Mouse (Mus musculus) limb, embryonic 14.5 days (tissue): Measurements from ENCODE around the gene Mrpl43. TPM values are rescaled to one million over a fixed set of nuclear protein-coding genes. Genes with fewer than 3 reads are reported as not detected.

Source experiments
- ATAC-seq: fragments of 200-750 bp; cut with Nextera tagmentation; 2 replicates; pipeline ENCODE4 v1.8.0; 2017; ENCODE audit warnings: low read depth, moderate number of reproducible peaks, moderate TSS enrichment; ENCODE audit not compliant: low FRiP score
- DNase-seq: peaks from one replicate; pipeline ENCODE4 v3.0.0-alpha.2; 2015; ENCODE audit warnings: low spot score
- H3K27ac ChIP-seq: fragments of 300-500 bp; sonication (generic); replicated peaks from 2 replicates; pipeline ENCODE4 v1.5.1; 2014; ENCODE audit warnings: low read depth, mild to moderate bottlenecking, low read length, moderate library complexity, mixed read lengths
- H3K27me3 ChIP-seq: fragments of 300-500 bp; sonication (generic); 2 replicates; pipeline ENCODE4 v1.6.1; 2014; ENCODE audit warnings: low read length, mixed read lengths; ENCODE audit not compliant: control insufficient read depth, insufficient read depth
- H3K36me3 ChIP-seq: fragments of 300-500 bp; sonication (generic); 2 replicates; pipeline ENCODE4 v1.6.1; 2014; ENCODE audit warnings: mild to moderate bottlenecking, low read length, moderate library complexity, mixed read lengths; ENCODE audit not compliant: control insufficient read depth, insufficient read depth
- H3K4me1 ChIP-seq: fragments of 300-500 bp; sonication (generic); 2 replicates; pipeline ENCODE4 v1.6.1; 2014; ENCODE audit warnings: antibody characterized with exemption, low read length, mixed read lengths; ENCODE audit not compliant: control insufficient read depth, insufficient read depth
- H3K4me2 ChIP-seq: fragments of 300-500 bp; sonication (generic); replicated peaks from 2 replicates; pipeline ENCODE4 v1.6.1; 2014; ENCODE audit warnings: low read depth, mild to moderate bottlenecking, low read length, moderate library complexity; ENCODE audit not compliant: severe bottlenecking
- H3K4me3 ChIP-seq: fragments of 300-500 bp; sonication (generic); replicated peaks from 2 replicates; pipeline ENCODE4 v1.5.1; 2014; ENCODE audit warnings: low read length
- H3K9ac ChIP-seq: fragments of 300-500 bp; sonication (generic); 2 replicates; pipeline ENCODE4 v1.6.1; 2014; ENCODE audit warnings: mild to moderate bottlenecking, low read depth, low read length, moderate library complexity; ENCODE audit not compliant: severe bottlenecking
- H3K9me3 ChIP-seq: fragments of 300-500 bp; sonication (generic); 2 replicates; pipeline ENCODE4 v1.6.1; 2016; ENCODE audit warnings: low read length; ENCODE audit not compliant: control insufficient read depth
- POLR2A ChIP-seq: fragments of 200-500 bp; IDR thresholded peaks from 2 replicates; pipeline ENCODE4 v1.8.0; 2012; ENCODE audit warnings: inconsistent platforms, mild to moderate bottlenecking, moderate library complexity, borderline replicate concordance; ENCODE audit not compliant: insufficient read depth, insufficient read length; ENCODE audit errors: extremely low read depth
- WGBS: fragments of 180-500 bp; shearing (Covaris S2); extraction: QIAGEN DNeasy Blood & Tissue Kit; methylation state at CpG from one replicate; pipeline ENCODE4 v1.1.7; 2014; 5-methylcytosine and 5-hydroxymethylcytosine counted together
- polyA plus RNA-seq, 2 experiments: library from polyadenylated mRNA; depleted of rRNA in 1 of 2; stranded (reverse) in 1 of 2; unstranded in 1 of 2; fragments of >200 nt; fragmentation: Nextera tagmentation in 1 of 2; extraction: Ambion mirVana in 1 of 2; gene quantifications; 2 replicates each; pipeline versions ENCODE4 v1.2.1 to v1.2.3; 2012 to 2014

Gene Mrpl43
- polyA plus RNA-seq, 2 experiments = 55.0 to 67.6 TPM

GRCm38 (mm10) chr19:45021362-45021761 lies 15.1 kb upstream of the Mrpl43 start:
- H3K4me1 ChIP-seq = peaks cover 31% of the 10 kb centered on the region
- WGBS = 95% methylated on average over 15 of the region's 15 CpGs
- H3K9me3 ChIP-seq = no peaks in the 10 kb centered on the region
- H3K36me3 ChIP-seq = peaks cover 52% of the 10 kb centered on the region
- no peak overlapping the region for H3K27ac ChIP-seq
- DNase-seq = no peak
- no peaks in the 10 kb centered on the region for H3K27me3 ChIP-seq
- peak overlapping the region; percentile 8; the same call in 1 of the 2 replicates for H3K9ac ChIP-seq
- H3K4me3 ChIP-seq = no peak overlapping the region
- no peak for TF ChIP-seq POLR2A
- ATAC-seq = no peak
- no peak overlapping the region for H3K4me2 ChIP-seq

GRCm38 (mm10) chr19:45020348-45020747 lies 14.1 kb upstream of the Mrpl43 start:
- no peak for TF ChIP-seq POLR2A
- no peak overlapping the region for H3K27ac ChIP-seq
- H3K4me3 ChIP-seq = no peak overlapping the region
- peak overlapping the region; percentile 22; the same call in 1 of the 2 replicates for H3K4me2 ChIP-seq
- H3K9ac ChIP-seq = peak overlapping the region; percentile 8; the same call in 1 of the 2 replicates
- peaks cover 34% of the 10 kb centered on the region for H3K4me1 ChIP-seq
- no peaks in the 10 kb centered on the region for H3K9me3 ChIP-seq
- no peak for ATAC-seq
- DNase-seq = no peak
- 51% methylated on average over 6 of the region's 6 CpGs for WGBS
- peaks cover 42% of the 10 kb centered on the region for H3K36me3 ChIP-seq
- no peaks in the 10 kb centered on the region for H3K27me3 ChIP-seq

GRCm38 (mm10) chr19:45018351-45018831 lies 12.1 kb upstream of the Mrpl43 start:
- DNase-seq = peak; percentile 52
- no peak for TF ChIP-seq POLR2A
- Histone ChIP-seq H3K27ac (peak overlapping the region; percentile 99), H3K27me3 (no peaks in the 10 kb centered on the region), H3K36me3 (peaks cover 24% of the 10 kb centered on the region), H3K9me3 (no peaks in the 10 kb centered on the region), H3K4me2 (peak overlapping the region; percentile 96), H3K4me3 (peak overlapping the region; percentile 73), H3K9ac (peak overlapping the region; percentile 80), H3K4me1 (peaks cover 49% of the 10 kb centered on the region)
- ATAC-seq = no peak
- WGBS = 2% methylated on average over 10 of the region's 13 CpGs

GRCm38 (mm10) chr19:45017909-45018308 lies 11.7 kb upstream of the Mrpl43 start:
- 3% methylated on average over 25 of the region's 48 CpGs for WGBS
- peak overlapping the region; percentile 96 for H3K4me2 ChIP-seq
- peak overlapping the region; percentile 80 for H3K9ac ChIP-seq
- no peaks in the 10 kb centered on the region for H3K9me3 ChIP-seq
- no peaks in the 10 kb centered on the region for H3K27me3 ChIP-seq
- peak overlapping the region; percentile 73 for H3K4me3 ChIP-seq
- ATAC-seq (peak; percentile 67), DNase-seq (peak; percentile 70)
- peaks cover 52% of the 10 kb centered on the region for H3K4me1 ChIP-seq
- peak overlapping the region; percentile 99 for H3K27ac ChIP-seq
- H3K36me3 ChIP-seq = peaks cover 21% of the 10 kb centered on the region
- 0 out of 2 replicates have a peak, but pooled peaks have one; percentile 46 for TF ChIP-seq POLR2A

- Histone ChIP-seq H3K27me3 (no peaks in the 10 kb centered on the region), H3K27ac (peak overlapping the region; percentile 99), H3K9me3 (no peaks in the 10 kb centered on the region), H3K4me3 (peak overlapping the region; percentile 73), H3K36me3 (peaks cover 15% of the 10 kb centered on the region), H3K4me1 (peaks cover 52% of the 10 kb centered on the region), H3K4me2 (peak overlapping the region; percentile 96), H3K9ac (peak overlapping the region; percentile 80)
- 0% methylated on average over 15 of the region's 27 CpGs for WGBS
- ATAC-seq (peak; percentile 11), DNase-seq (peak; percentile 84)
- TF ChIP-seq POLR2A = 0 out of 2 replicates have a peak, but pooled peaks have one; percentile 34
These were observed 11.1 kb upstream of the Mrpl43 start for GRCm38 (mm10) chr19:45017216-45017771.
